Mouse (Mus musculus): Measurements from ENCODE around the gene Wfikkn2.

The Wfikkn2 gene

DNA sequence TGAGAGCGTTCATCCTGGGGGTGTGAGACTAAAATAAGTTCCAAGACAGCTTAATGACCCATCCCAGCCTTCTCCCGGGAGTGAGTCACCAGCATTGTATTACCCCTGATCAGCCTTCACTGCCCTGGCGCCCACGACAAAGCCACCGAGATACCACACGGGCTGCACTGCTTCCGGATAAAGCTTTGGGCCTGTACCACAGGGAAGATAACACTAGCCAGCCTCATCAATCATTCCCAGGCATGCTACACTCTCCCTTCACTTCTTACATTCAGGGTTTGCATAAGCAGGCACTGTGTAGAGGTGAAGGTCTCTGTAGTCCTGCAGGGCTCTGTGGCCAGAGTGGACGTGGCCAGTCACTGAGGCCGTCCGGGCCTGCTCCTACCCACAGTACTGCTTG lies 56.2 kb downstream of the Wfikkn2 start:
- no peak for DNase-seq

All from right cerebral cortex, postnatal 25 days (tissue).